Mouse (Mus musculus) midbrain, embryonic 15.5 days (tissue): Measurements from ENCODE around the gene Mif4gd. TPM values are rescaled to one million over a fixed set of nuclear protein-coding genes. Genes with fewer than 3 reads are reported as not detected.
"Not testable (repeated sequence)": the region's sequence is repeated elsewhere in the genome, so short reads cannot be mapped to it uniquely, and the experiment has no call there.

Experiments
- ATAC-seq: fragments of 200-750 bp; cut with Nextera tagmentation; replicated peaks from 2 replicates; pipeline ENCODE4 v1.8.0; 2017; ENCODE audit warnings: moderate TSS enrichment
- H3K27ac ChIP-seq: fragments of 300-500 bp; sonication (generic); 2 replicates; pipeline ENCODE4 v1.5.1; 2015; ENCODE audit warnings: mild to moderate bottlenecking, inconsistent platforms
- H3K27me3 ChIP-seq: fragments of 300-500 bp; sonication (generic); replicated peaks from 2 replicates; pipeline ENCODE4 v1.6.1; 2015; ENCODE audit warnings: inconsistent platforms
- H3K36me3 ChIP-seq: fragments of 300-500 bp; sonication (generic); replicated peaks from 2 replicates; pipeline ENCODE4 v1.6.1; 2015; ENCODE audit warnings: inconsistent platforms
- H3K4me1 ChIP-seq: fragments of 300-500 bp; sonication (generic); 2 replicates; pipeline ENCODE4 v1.6.1; 2015; ENCODE audit warnings: inconsistent platforms
- H3K4me2 ChIP-seq: fragments of 300-500 bp; sonication (generic); 2 replicates; pipeline ENCODE4 v1.6.1; 2015; ENCODE audit warnings: inconsistent platforms, mild to moderate bottlenecking, moderate library complexity
- H3K4me3 ChIP-seq: fragments of 300-500 bp; sonication (generic); 2 replicates; pipeline ENCODE4 v1.5.1; 2015; ENCODE audit warnings: mild to moderate bottlenecking, inconsistent platforms
- H3K9ac ChIP-seq: fragments of 300-500 bp; sonication (generic); 2 replicates; pipeline ENCODE4 v1.6.1; 2015; ENCODE audit warnings: mild to moderate bottlenecking, inconsistent platforms
- H3K9me3 ChIP-seq: fragments of 300-500 bp; sonication (generic); 2 replicates; pipeline ENCODE4 v1.6.1; 2016; ENCODE audit warnings: inconsistent platforms
- WGBS: fragments of 180-500 bp; shearing (Covaris S2); methylation state at CpG from one replicate; pipeline ENCODE4 v1.1.7; 2015; ENCODE audit warnings: mixed read lengths; 5-methylcytosine and 5-hydroxymethylcytosine counted together
- polyA plus RNA-seq: library from polyadenylated mRNA; unstranded; fragments of >200 nt; fragmentation: Nextera tagmentation; extraction: Ambion mirVana; gene quantifications from 2 replicates; pipeline ENCODE4 v1.2.1, GENCODE M21; 2015

Gene Mif4gd
- polyA plus RNA-seq: 11.2 and 12.9 TPM in 2 replicates

- ATAC-seq: peak; percentile 83
- peak within 1 kb of the TSS; percentile 76 for H3K4me3 ChIP-seq
- H3K27me3 ChIP-seq: peaks cover 20% of the 10 kb centered on the region; the same call in 1 of the 2 replicates
- peak within 1 kb of the TSS; percentile 59 for H3K9ac ChIP-seq
- no peaks in the 10 kb centered on the region for H3K9me3 ChIP-seq
- peak within 1 kb of the TSS; percentile 97 for H3K4me2 ChIP-seq
- H3K4me1 ChIP-seq: peaks cover 17% of the 10 kb centered on the region
- under 1% methylated on average over 77 of the region's 80 CpGs for WGBS
- H3K27ac ChIP-seq: peak within 1 kb of the TSS; percentile 76
- peaks cover 22% of the 10 kb centered on the region for H3K36me3 ChIP-seq
Observed at GRCm38 (mm10) chr11:115612410-115613137, at the start of gene Mif4gd. Mif4gd (minus strand) TSS chr11:115612969.

DNA sequence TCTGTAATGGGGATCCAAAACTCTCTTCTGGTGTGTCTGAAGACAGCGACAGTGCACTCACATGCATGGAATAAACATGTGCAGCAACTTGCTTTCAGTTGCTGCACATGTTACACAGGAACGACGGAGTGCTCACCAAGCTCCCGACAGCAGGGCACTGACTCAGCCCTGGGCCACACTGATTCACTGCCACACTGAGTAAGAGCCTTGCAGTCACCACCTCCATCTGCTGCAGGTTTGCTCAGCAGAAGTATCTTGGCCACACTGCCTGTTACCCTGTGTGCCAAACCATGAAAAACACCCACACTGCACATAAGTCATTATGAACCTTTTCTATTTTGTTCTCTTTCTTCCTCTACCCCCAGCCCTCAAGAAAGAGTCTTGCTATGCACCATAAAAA is 47.6 kb upstream of the Mif4gd start:
- 98% methylated on average over 4 of the region's 4 CpGs for WGBS
- Histone ChIP-seq H3K4me3 (no peak overlapping the region), H3K9me3 (no peaks in the 10 kb centered on the region), H3K27ac (no peak overlapping the region), H3K9ac (no peak overlapping the region), H3K27me3 (no peaks in the 10 kb centered on the region), H3K4me1 (no peaks in the 10 kb centered on the region), H3K36me3 (no peaks in the 10 kb centered on the region), H3K4me2 (no peak overlapping the region)
- ATAC-seq: no peak

DNA sequence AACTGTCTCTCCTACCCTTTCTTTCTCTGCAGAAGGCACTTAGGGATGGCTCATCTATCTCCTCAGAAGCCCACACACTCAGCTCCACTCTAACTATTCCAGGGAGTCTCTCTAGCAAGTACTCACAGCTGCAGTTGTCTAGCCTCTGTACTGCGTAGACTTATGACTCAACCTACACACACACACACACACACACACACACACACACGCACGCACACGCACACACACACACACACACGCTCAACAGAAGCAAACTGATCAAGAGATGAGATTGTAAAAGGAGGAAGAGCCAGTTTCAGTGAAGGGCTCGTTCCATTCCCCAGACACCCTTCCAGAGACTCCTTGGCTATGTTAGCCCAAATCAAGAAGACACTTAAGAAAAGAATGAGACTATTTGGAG is 45.8 kb upstream of the Mif4gd start:
- H3K9me3 ChIP-seq: no peaks in the 10 kb centered on the region
- no peak overlapping the region for H3K27ac ChIP-seq
- WGBS: 93% methylated on average over 6 of the region's 6 CpGs
- ATAC-seq: no peak
- peaks cover 5% of the 10 kb centered on the region; the same call in 1 of the 2 replicates for H3K36me3 ChIP-seq
- no peak overlapping the region for H3K9ac ChIP-seq
- H3K4me1 ChIP-seq: no peaks in the 10 kb centered on the region
- H3K27me3 ChIP-seq: no peaks in the 10 kb centered on the region
- no peak overlapping the region for H3K4me2 ChIP-seq
- H3K4me3 ChIP-seq: no peak overlapping the region

DNA sequence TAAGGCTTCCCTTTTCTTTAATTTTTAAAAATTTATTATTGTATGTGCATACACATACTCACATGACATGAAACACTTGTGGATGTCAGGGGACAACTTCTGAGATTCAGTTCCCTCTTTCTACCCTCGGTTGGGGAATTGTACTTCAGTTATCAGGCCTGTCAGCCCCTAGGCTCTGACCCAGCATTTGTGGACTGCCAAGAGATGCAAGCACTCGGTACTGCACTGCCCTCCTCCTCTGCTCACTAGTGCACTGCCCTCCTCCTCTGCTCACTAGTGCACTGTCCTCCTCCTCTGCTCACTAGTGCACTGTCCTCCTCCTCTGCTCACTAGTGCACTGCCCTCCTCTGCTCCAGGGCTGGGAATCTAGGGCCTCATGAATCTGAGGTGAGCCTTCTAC is 41.4 kb upstream of the Mif4gd start:
- Histone ChIP-seq H3K27me3 (no peaks in the 10 kb centered on the region), H3K4me1 (no peaks in the 10 kb centered on the region), H3K4me3 (no peak overlapping the region), H3K4me2 (no peak overlapping the region), H3K9ac (no peak overlapping the region), H3K9me3 (no peaks in the 10 kb centered on the region), H3K27ac (no peak overlapping the region), H3K36me3 (peaks cover 5% of the 10 kb centered on the region; the same call in 1 of the 2 replicates)
- 74% methylated on average over 2 of the region's 2 CpGs for WGBS
- ATAC-seq: no peak

DNA sequence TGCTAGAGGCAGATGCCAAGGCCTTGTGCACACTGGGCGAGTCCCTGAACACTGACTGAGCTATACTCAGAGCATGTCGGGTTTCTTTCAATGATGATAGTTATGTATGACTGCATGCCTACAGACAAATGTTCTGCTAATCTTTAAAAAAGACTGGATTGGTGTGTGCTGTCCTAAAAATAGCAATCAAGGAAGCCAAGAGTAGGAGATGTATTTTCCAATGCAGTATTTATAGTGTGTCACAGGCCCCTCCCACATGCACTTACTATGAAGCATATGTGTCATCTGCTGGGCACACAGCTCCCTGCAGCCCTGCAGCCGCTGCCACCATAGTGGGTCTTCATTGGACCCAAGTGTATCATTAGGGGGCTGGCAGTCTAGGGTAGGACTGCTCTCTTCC is 40.4 kb upstream of the Mif4gd start:
- no peak for ATAC-seq
- H3K27ac ChIP-seq: no peak overlapping the region

DNA sequence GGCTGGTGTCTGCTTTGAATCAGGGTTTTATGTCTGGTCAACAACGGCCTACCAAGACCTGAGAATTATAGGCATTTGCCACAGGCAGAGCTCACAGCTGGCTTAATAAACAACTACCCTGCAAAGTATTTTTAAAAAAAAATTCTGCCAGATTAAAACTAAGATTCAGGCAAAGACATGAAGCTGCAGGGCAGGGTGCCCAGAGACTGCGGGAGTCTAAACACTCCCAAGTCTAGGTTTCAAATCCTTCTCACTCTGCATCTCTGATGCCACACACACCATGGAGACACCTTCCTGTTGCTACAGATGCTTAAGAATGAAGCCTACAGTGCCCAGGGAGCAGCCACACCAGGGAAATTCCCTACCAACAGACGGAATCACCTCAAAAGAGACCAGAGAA is 38.9 kb upstream of the Mif4gd start:
- no peak overlapping the region for H3K27ac ChIP-seq
- WGBS: 91% methylated on average over 3 of the region's 3 CpGs

More for the DNA sequence above, 40.4 kb upstream of the Mif4gd start:
- H3K4me1 ChIP-seq: no peaks in the 10 kb centered on the region
- H3K4me2 ChIP-seq: no peak overlapping the region
- WGBS: 88% methylated on average over 3 of the region's 3 CpGs
- H3K9me3 ChIP-seq: no peaks in the 10 kb centered on the region
- no peak overlapping the region for H3K9ac ChIP-seq
- H3K4me3 ChIP-seq: no peak overlapping the region
- H3K27me3 ChIP-seq: no peaks in the 10 kb centered on the region
- H3K36me3 ChIP-seq: peaks cover 5% of the 10 kb centered on the region; the same call in 1 of the 2 replicates

DNA sequence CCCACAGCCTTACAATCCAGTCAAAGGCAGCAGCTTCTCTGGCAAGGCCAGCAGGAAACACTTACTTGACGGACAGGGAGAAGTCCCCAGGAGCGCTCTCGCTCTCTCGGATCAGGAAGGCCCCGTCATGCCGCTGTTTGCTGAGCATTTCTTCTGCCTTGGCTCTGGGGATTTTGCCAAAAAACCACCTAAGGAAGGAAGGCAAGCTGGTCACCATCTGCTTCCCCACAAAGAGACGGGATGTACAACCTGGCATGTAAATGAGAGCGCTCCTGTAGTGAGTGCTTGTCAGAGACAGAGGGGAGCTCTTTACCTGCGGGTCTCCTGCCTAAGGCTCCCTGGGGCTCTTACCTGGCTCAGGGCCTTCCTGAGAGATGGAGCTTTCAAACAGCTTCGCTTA is 36.9 kb upstream of the Mif4gd start:
- Histone ChIP-seq H3K4me1 (no peaks in the 10 kb centered on the region), H3K27ac (peak overlapping the region; percentile 51), H3K9me3 (no peaks in the 10 kb centered on the region), H3K27me3 (no peaks in the 10 kb centered on the region), H3K4me2 (no peak overlapping the region), H3K9ac (no peak overlapping the region), H3K4me3 (no peak overlapping the region), H3K36me3 (peaks cover 6% of the 10 kb centered on the region)
- 54% methylated on average over 10 of the region's 10 CpGs for WGBS
- ATAC-seq: no peak

More for the DNA sequence above, 38.9 kb upstream of the Mif4gd start:
- H3K36me3 ChIP-seq: peaks cover 5% of the 10 kb centered on the region; the same call in 1 of the 2 replicates
- H3K4me2 ChIP-seq: no peak overlapping the region
- H3K9ac ChIP-seq: no peak overlapping the region
- no peaks in the 10 kb centered on the region for H3K4me1 ChIP-seq
- H3K9me3 ChIP-seq: no peaks in the 10 kb centered on the region
- H3K27me3 ChIP-seq: no peaks in the 10 kb centered on the region
- H3K4me3 ChIP-seq: no peak overlapping the region
- ATAC-seq: no peak

DNA sequence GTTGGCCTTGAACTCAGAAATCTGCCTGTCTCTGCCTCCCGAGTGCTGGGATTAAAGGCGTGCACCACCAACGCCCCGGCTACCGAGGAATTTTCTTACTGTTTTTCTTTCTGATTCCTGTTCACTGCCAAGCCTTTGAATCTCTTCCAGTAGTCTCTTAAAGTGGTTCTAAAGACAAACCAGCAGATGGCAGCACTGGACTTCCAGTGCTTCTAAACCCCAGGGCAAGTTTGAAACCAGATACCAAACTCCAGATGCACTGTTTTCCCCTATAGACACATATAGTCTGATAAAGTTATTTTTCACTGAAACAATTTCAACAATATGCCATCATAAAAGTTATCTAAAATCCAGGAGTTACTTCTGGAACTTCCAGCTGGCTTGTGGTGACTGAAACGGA is 34.7 kb upstream of the Mif4gd start:
- H3K36me3 ChIP-seq: peaks cover 6% of the 10 kb centered on the region
- H3K27me3 ChIP-seq: no peaks in the 10 kb centered on the region
- H3K9me3 ChIP-seq: no peaks in the 10 kb centered on the region
- ATAC-seq: no peak
- no peak overlapping the region for H3K4me3 ChIP-seq
- H3K9ac ChIP-seq: no peak overlapping the region
- WGBS: 64% methylated on average over 6 of the region's 6 CpGs
- no peak overlapping the region for H3K4me2 ChIP-seq
- H3K27ac ChIP-seq: no peak overlapping the region
- H3K4me1 ChIP-seq: no peaks in the 10 kb centered on the region

GRCm38 (mm10) chr11:115646439-115646838 is 33.7 kb upstream of the Mif4gd start:
- H3K27ac ChIP-seq: no peak overlapping the region
- no peak for ATAC-seq
- no peak overlapping the region for H3K4me3 ChIP-seq
- no peak overlapping the region for H3K4me2 ChIP-seq
- H3K27me3 ChIP-seq: no peaks in the 10 kb centered on the region
- WGBS: 98% methylated on average over 9 of the region's 9 CpGs
- no peaks in the 10 kb centered on the region for H3K4me1 ChIP-seq
- H3K36me3 ChIP-seq: peaks cover 6% of the 10 kb centered on the region
- no peaks in the 10 kb centered on the region for H3K9me3 ChIP-seq
- no peak overlapping the region for H3K9ac ChIP-seq

GRCm38 (mm10) chr11:115645498-115645897 is 32.7 kb upstream of the Mif4gd start:
- H3K9ac ChIP-seq, H3K9me3 ChIP-seq, H3K27ac ChIP-seq, H3K4me1 ChIP-seq, H3K4me3 ChIP-seq, H3K36me3 ChIP-seq, H3K4me2 ChIP-seq, H3K27me3 ChIP-seq, ATAC-seq: not testable (repeated sequence)
- 88% methylated on average over 14 of the region's 14 CpGs for WGBS

GRCm38 (mm10) chr11:115644308-115644707 is 31.5 kb upstream of the Mif4gd start:
- 94% methylated on average over 13 of the region's 13 CpGs for whole genome bisulfite sequencing
- peaks cover 6% of the 10 kb centered on the region for H3K36me3 ChIP-seq
- ATAC-seq: no peak

DNA sequence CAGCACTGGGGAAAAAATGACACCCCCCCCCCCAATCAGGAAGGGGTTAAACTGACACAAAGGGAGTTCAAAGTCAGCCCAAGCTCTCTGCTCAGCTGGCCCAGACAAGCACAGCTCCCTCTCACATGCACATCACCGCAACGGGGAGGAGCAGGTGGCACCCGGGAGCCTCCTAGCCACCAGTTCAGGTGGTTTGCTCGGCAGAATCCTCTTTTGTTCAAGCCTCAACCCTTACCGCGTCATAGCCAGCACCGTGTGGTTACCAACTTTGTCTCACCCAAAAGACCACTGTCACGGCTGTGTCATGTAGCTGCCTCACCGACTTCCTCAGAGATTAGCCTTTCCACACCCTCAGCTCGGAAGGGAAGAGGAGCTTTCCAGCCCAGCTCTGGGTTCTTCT is 30.5 kb upstream of the Mif4gd start:
- H3K4me3 ChIP-seq: no peak overlapping the region
- H3K9ac ChIP-seq: no peak overlapping the region
- no peak overlapping the region for H3K4me2 ChIP-seq
- no peak for ATAC-seq
- H3K36me3 ChIP-seq: peaks cover 6% of the 10 kb centered on the region
- no peaks in the 10 kb centered on the region for H3K27me3 ChIP-seq
- no peaks in the 10 kb centered on the region for H3K9me3 ChIP-seq
- H3K27ac ChIP-seq: no peak overlapping the region
- WGBS: 73% methylated on average over 10 of the region's 10 CpGs
- H3K4me1 ChIP-seq: no peaks in the 10 kb centered on the region

More at GRCm38 (mm10) chr11:115644308-115644707, 31.5 kb upstream of the Mif4gd start:
- Histone ChIP-seq H3K27ac (no peak overlapping the region), H3K4me3 (no peak overlapping the region), H3K9me3 (no peaks in the 10 kb centered on the region), H3K9ac (no peak overlapping the region), H3K27me3 (no peaks in the 10 kb centered on the region), H3K4me1 (no peaks in the 10 kb centered on the region), H3K4me2 (no peak overlapping the region)

GRCm38 (mm10) chr11:115642705-115643104 is 29.9 kb upstream of the Mif4gd start:
- Histone ChIP-seq H3K27me3 (no peaks in the 10 kb centered on the region), H3K9me3 (no peaks in the 10 kb centered on the region), H3K9ac (no peak overlapping the region), H3K36me3 (peaks cover 6% of the 10 kb centered on the region), H3K4me2 (no peak overlapping the region), H3K4me1 (no peaks in the 10 kb centered on the region), H3K4me3 (no peak overlapping the region), H3K27ac (no peak overlapping the region)
- WGBS: 96% methylated on average over 2 of the region's 2 CpGs
- ATAC-seq: no peak
